Mouse (Mus musculus) liver, adult 2 months (tissue): Measurements from ENCODE around the gene Lats2.

Experiments
- CTCF ChIP-seq: fragments of 200-500 bp; IDR thresholded peaks from 2 replicates; pipeline ENCODE4 v1.5.1; 2011; ENCODE audit warnings: low read depth, low read length, control low read depth
- POLR2A ChIP-seq: fragments of 200-500 bp; IDR thresholded peaks from 2 replicates; pipeline ENCODE4 v1.6.1; 2011; ENCODE audit warnings: low read length, control low read depth; ENCODE audit not compliant: insufficient read depth; ENCODE audit errors: extremely low read depth

- TF ChIP-seq POLR2A (no peak), CTCF (peak; percentile 75)
Observed at GRCm38 (mm10) chr14:57679958-57680535, 78.1 kb downstream of the Lats2 start.
